Mouse (Mus musculus): ENCODE results near the gene Alox5ap. TPM values are rescaled to one million over a fixed set of nuclear protein-coding genes. Genes with fewer than 3 reads are reported as not detected.

The Alox5ap gene
- total and polyA plus RNA-seq, 3 experiments, result 2.0 to 26.4 (median 9.9) TPM

GRCm38 (mm10) chr5:149320534-149321482 lies 56.2 kb downstream of the Alox5ap start:
- no peak for TF ChIP-seq ZMIZ1 (IDR thresholded peaks at IDR 0.05; ENCODE audit: low read depth, low read length)
- TF ChIP-seq ELF1 (IDR thresholded peaks at IDR 0.05; ENCODE audit: low read depth, low read length), result no peak
- TF ChIP-seq ZNF384 (IDR thresholded peaks at IDR 0.05; ENCODE audit: low read depth, low read length), result no peak
- no peak for TF ChIP-seq RAD21 (IDR thresholded peaks at IDR 0.05; ENCODE audit: low read depth, low read length)
- peaks cover 0 to 7% of the 10 kb centered on the region in 2 experiments; a peak in 2 of 4 replicates for H3K4me1 ChIP-seq (ENCODE audit: control insufficient read depth in 1 of 2, insufficient read depth in 2 of 2)
- no peak overlapping the region for H3K27ac ChIP-seq (ENCODE audit: insufficient read depth, low read depth)
- peaks cover 62% of the 10 kb centered on the region for H3K27me3 ChIP-seq (replicated peaks)
- H3K4me2 ChIP-seq (ENCODE audit: insufficient read depth, low read depth, poor library complexity, severe bottlenecking), result no peak overlapping the region
- dilution Hi-C loops (cut with MboI; ENCODE audit: extremely low pct_ligation_motif_present, extremely low pct_unique_long_range_greater_than_20kb, low sequenced_read_pairs) (no loop called here), in situ Hi-C loops (cut with MboI; ENCODE audit: low pct_ligation_motif_present, low pct_unique_long_range_greater_than_20kb, low sequenced_read_pairs) (no loop called here)
- no peak overlapping the region for H3K9ac ChIP-seq (ENCODE audit: insufficient read depth, low read depth)
- H3K79me2 ChIP-seq (replicated peaks; ENCODE audit: control insufficient read depth, extremely low read depth, insufficient read depth, poor library complexity, severe bottlenecking), result no peaks in the 10 kb centered on the region
- no peaks in the 10 kb centered on the region for H3K36me3 ChIP-seq (replicated peaks in 1 of 2; ENCODE audit: control insufficient read depth in 1 of 2, insufficient read depth in 1 of 2, low read length in 1 of 2)
- no peak overlapping the region for H3K4me3 ChIP-seq (replicated peaks in 1 of 3; ENCODE audit: low read depth in 2 of 3, low read length in 2 of 3, poor library complexity in 1 of 3)
- DNase-seq (ENCODE audit: extremely low read depth), result no peak
- H3K9me3 ChIP-seq (replicated peaks; ENCODE audit: low read length), result peaks cover under 1% of the 10 kb centered on the region

GRCm38 (mm10) chr5:149321909-149322841 lies 57.6 kb downstream of the Alox5ap start:
- no peak overlapping the region for H3K4me2 ChIP-seq (ENCODE audit: insufficient read depth, low read depth, poor library complexity, severe bottlenecking)
- H3K9ac ChIP-seq (ENCODE audit: insufficient read depth, low read depth), result no peak overlapping the region
- H3K27me3 ChIP-seq (replicated peaks), result peaks cover 55% of the 10 kb centered on the region
- H3K27ac ChIP-seq (ENCODE audit: insufficient read depth, low read depth), result no peak overlapping the region
- no peak overlapping the region for H3K4me3 ChIP-seq (replicated peaks in 1 of 3; ENCODE audit: low read depth in 2 of 3, low read length in 2 of 3, poor library complexity in 1 of 3)
- H3K4me1 ChIP-seq (ENCODE audit: control insufficient read depth in 1 of 2, insufficient read depth in 2 of 2), result peaks cover 0 to 7% of the 10 kb centered on the region in 2 experiments; a peak in 2 of 4 replicates
- no peak for DNase-seq (ENCODE audit: extremely low read depth)
- no peaks in the 10 kb centered on the region for H3K9me3 ChIP-seq (replicated peaks; ENCODE audit: low read length)
- no peaks in the 10 kb centered on the region for H3K79me2 ChIP-seq (replicated peaks; ENCODE audit: control insufficient read depth, extremely low read depth, insufficient read depth, poor library complexity, severe bottlenecking)
- dilution Hi-C loops (cut with MboI; ENCODE audit: extremely low pct_ligation_motif_present, extremely low pct_unique_long_range_greater_than_20kb, low sequenced_read_pairs), result no loop called here
- in situ Hi-C loops (cut with MboI; ENCODE audit: low pct_ligation_motif_present, low pct_unique_long_range_greater_than_20kb, low sequenced_read_pairs), result no loop called here
- no peak for TF ChIP-seq MYC (IDR thresholded peaks at IDR 0.05; ENCODE audit: low read depth, low read length)
- no peak for TF ChIP-seq CTCF (conservative IDR thresholded peaks at IDR 0.05 in 1 of 2, IDR thresholded peaks at IDR 0.05 in 1 of 2; ENCODE audit: low read depth in 2 of 2, low read length in 2 of 2)
- TF ChIP-seq POLR2AphosphoS2 (IDR thresholded peaks at IDR 0.05; ENCODE audit: low read depth, low read length), result no peak
- no peaks in the 10 kb centered on the region for H3K36me3 ChIP-seq (replicated peaks in 1 of 2; ENCODE audit: control insufficient read depth in 1 of 2, insufficient read depth in 1 of 2, low read length in 1 of 2)

- DNase-seq (ENCODE audit: extremely low read depth), result no peak
- Histone ChIP-seq H3K9me3 (replicated peaks; ENCODE audit: low read length) (no peaks in the 10 kb centered on the region), H3K4me3 (replicated peaks in 1 of 3; ENCODE audit: low read depth in 2 of 3, low read length in 2 of 3, poor library complexity in 1 of 3) (no peak overlapping the region), H3K27ac (ENCODE audit: insufficient read depth, low read depth) (no peak overlapping the region), H3K9ac (ENCODE audit: insufficient read depth, low read depth) (no peak overlapping the region), H3K36me3 (replicated peaks in 1 of 2; ENCODE audit: control insufficient read depth in 1 of 2, insufficient read depth in 1 of 2, low read length in 1 of 2) (no peaks in the 10 kb centered on the region), H3K79me2 (replicated peaks; ENCODE audit: control insufficient read depth, extremely low read depth, insufficient read depth, poor library complexity, severe bottlenecking) (no peaks in the 10 kb centered on the region), H3K4me2 (ENCODE audit: insufficient read depth, low read depth, poor library complexity, severe bottlenecking) (no peak overlapping the region), H3K4me1 (ENCODE audit: control insufficient read depth in 1 of 2, insufficient read depth in 2 of 2) (peaks cover 0 to 7% of the 10 kb centered on the region in 2 experiments; a peak in 2 of 4 replicates), H3K27me3 (replicated peaks) (peaks cover 52% of the 10 kb centered on the region)
- TF ChIP-seq TBP (conservative IDR thresholded peaks at IDR 0.05; ENCODE audit: low read depth, low read length), result no peak
- TF ChIP-seq POLR2A (IDR thresholded peaks at IDR 0.05; ENCODE audit: low read depth, low read length), result no peak
- no peak for TF ChIP-seq RAD21 (IDR thresholded peaks at IDR 0.05; ENCODE audit: low read depth, low read length)
- no peak for TF ChIP-seq MXI1 (IDR thresholded peaks at IDR 0.05; ENCODE audit: low read depth, low read length)
- TF ChIP-seq NRF1 (IDR thresholded peaks at IDR 0.05; ENCODE audit: low read depth, low read length), result no peak
- TF ChIP-seq MAZ (IDR thresholded peaks at IDR 0.05; ENCODE audit: low read depth, low read length), result no peak
- TF ChIP-seq MAFK (IDR thresholded peaks at IDR 0.05; ENCODE audit: insufficient replicate concordance, low read length), result no peak
- TF ChIP-seq CHD1 (IDR thresholded peaks at IDR 0.05; ENCODE audit: low read depth, low read length), result no peak
- no peak for TF ChIP-seq IRF4 (IDR thresholded peaks at IDR 0.05; ENCODE audit: low read depth, low read length)
- TF ChIP-seq ZNF384 (IDR thresholded peaks at IDR 0.05; ENCODE audit: low read depth, low read length), result no peak
- no peak for TF ChIP-seq USF1 (IDR thresholded peaks at IDR 0.05; ENCODE audit: low read depth, low read length)
- no peak for TF ChIP-seq TCF12 (IDR thresholded peaks at IDR 0.05; ENCODE audit: low read depth, low read length)
- TF ChIP-seq USF2 (conservative IDR thresholded peaks at IDR 0.05; ENCODE audit: low read depth, low read length), result no peak
- no peak for TF ChIP-seq RCOR1 (conservative IDR thresholded peaks at IDR 0.05; ENCODE audit: low read depth, low read length)
- dilution Hi-C loops (cut with MboI; ENCODE audit: extremely low pct_ligation_motif_present, extremely low pct_unique_long_range_greater_than_20kb, low sequenced_read_pairs) (no loop called here), in situ Hi-C loops (cut with MboI; ENCODE audit: low pct_ligation_motif_present, low pct_unique_long_range_greater_than_20kb, low sequenced_read_pairs) (no loop called here)
Measured at GRCm38 (mm10) chr5:149322938-149323553, 58.5 kb downstream of the Alox5ap start.

Measured in CH12.LX (cell line).